Mouse (Mus musculus) liver, postnatal 0 days (tissue): ENCODE measurements around the gene Golt1a.

Source experiments
- CTCF ChIP-seq: sonication (generic); IDR thresholded peaks from 2 replicates; pipeline ENCODE4 v1.5.1; 2016; ENCODE audit warnings: antibody characterized with exemption, low read depth
- EP300 ChIP-seq: IDR thresholded peaks from 2 replicates; pipeline ENCODE4 v1.6.1; 2016; ENCODE audit warnings: antibody characterized with exemption, low read depth, mild to moderate bottlenecking

DNA sequence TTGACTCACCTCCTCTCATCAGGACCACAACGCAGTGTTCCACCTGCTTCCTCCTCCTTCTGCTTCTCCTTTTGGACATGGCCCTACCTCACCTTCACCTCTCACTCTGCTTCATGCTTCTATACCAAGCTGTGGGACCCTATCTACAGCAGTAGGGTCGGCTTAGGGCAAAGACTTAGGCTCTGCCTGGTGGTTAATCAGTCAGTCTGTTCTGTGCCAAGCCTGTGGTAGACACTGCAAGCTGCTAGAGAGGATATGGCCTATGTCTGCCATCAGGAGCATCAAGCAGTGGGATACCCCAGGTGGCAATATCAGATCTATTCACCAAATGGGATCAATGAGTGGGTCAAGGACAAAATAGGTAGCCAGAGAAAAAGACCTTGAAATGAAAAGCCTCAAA, 29.1 kb upstream of the Golt1a start:
- no peak for TF ChIP-seq CTCF
- TF ChIP-seq EP300: no peak
